Mouse (Mus musculus): ENCODE results near the gene Fam32a. TPM values are rescaled to one million over a fixed set of nuclear protein-coding genes. Genes with fewer than 3 reads are reported as not detected.

Gene Fam32a
- total RNA-seq, 2 experiments from 2014 or later: 52.2 to 56.5 TPM

DNA sequence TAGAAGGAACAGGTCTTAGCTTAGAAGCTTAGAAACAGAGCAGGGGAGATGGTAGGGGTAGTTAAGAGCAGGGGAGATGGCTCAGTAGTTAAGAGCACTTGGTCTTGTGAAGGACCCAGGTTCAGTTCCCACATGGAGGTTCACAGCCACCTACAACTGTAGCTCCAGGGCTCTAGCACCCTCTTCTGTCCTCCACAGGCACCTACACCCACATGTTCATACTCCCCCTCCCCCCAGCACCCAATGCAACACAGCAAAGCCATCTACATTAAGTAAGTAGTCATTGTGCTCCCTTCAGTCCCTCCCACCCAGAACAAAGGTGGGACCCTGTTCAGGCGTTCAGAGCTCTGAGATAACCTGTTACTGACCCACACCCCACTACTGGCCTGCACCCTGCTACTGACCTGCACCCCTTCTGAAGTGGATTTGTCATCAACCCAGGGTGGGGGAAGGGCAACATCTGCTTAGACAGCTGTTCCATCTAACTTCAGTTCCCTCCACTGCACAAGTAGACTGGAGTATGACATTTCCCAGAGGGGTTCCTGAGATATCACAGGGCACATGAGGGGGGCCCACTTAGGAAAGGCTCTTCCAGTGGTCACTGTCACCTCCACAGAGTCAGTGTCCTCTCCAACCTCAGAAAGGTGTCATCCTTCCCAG is 53.7 kb downstream of the Fam32a start:
- DNase-seq (ENCODE audit: low spot score in 2 of 2): no peak

DNA sequence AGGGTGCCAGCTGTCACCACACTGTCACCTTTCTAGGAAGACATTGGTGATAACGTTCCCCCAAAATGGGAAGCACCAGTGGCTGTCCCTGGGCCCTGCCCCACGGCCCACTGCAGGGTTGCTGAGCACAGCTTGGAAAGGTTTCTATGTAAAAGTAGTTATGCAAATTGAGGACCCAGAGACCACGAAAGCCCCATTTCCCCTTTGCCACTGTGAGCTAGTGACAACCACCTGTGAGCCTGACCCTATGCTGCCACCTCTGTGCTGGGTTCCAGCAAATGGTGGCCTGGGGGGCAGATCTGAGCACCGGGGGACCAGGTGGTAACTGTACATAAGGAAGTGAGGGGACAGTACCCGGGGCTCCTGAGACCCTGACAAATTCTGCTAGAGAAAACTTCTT is 54.3 kb downstream of the Fam32a start:
- DNase-seq (ENCODE audit: low spot score in 2 of 2): no peak

Other genes starting within 250 kb of the Fam32a start
- not detected for gene Cyp4f18, start 210.1 kb upstream of the Fam32a start, total RNA-seq (2021)
- not detected for gene Olfr372, start 178.5 kb upstream of the Fam32a start, total RNA-seq (2021)
- gene Olfr373, start 136.6 kb upstream of the Fam32a start, total RNA-seq (2021): not detected
- gene Olfr374, start 112.7 kb upstream of the Fam32a start, total RNA-seq (2021): not detected
- 10 to 100 TPM; 38.0 to 42.4 TPM for gene Tpm4, start 84.8 kb upstream of the Fam32a start, total RNA-seq (2021)
- 10 to 100 TPM; 37.8 to 43.1 TPM for gene Rab8a, start 58.5 kb upstream of the Fam32a start, total RNA-seq (2021)
- gene Hsh2d, start 30.1 kb upstream of the Fam32a start, total RNA-seq (2021): not detected
- not detected for gene Cib3, start 6.9 kb upstream of the Fam32a start, total RNA-seq (2021)
- not detected for gene Gm11034, start 6.1 kb upstream of the Fam32a start, total RNA-seq (2021)
- gene Ap1m1, start 20.3 kb downstream of the Fam32a start, total RNA-seq (2021): 100 to 1,000 TPM in 1 of 2 experiments, 10 to 100 TPM in 1; 98.9 to 106 TPM
- gene Gm10282, start 85.5 kb downstream of the Fam32a start, total RNA-seq (2021): 10 to 100 TPM in 1 of 2 experiments, 1 to 10 TPM in 1; 9.7 to 10.6 TPM
- 10 to 100 TPM; 20.2 to 22.0 TPM for gene Klf2, start 99.3 kb downstream of the Fam32a start, total RNA-seq (2021)
- 10 to 100 TPM; 69.7 to 72.4 TPM for gene Eps15l1, start 201.7 kb downstream of the Fam32a start, total RNA-seq (2021)
- gene Calr3, start 224.1 kb downstream of the Fam32a start, total RNA-seq (2021): 1 to 10 TPM in 1 of 2 experiments, under 1 TPM in 1; 0.78 to 1.5 TPM
- 10 to 100 TPM; 10.7 to 13.2 TPM for gene 1700030K09Rik, start 224.2 kb downstream of the Fam32a start, total RNA-seq (2021)